Mouse (Mus musculus): ENCODE data around the gene Trappc13. TPM values are rescaled to one million over a fixed set of nuclear protein-coding genes. Genes with fewer than 3 reads are reported as not detected.
A peak's percentile ranks its signal among the peaks of the same experiment; 100 is the strongest.
"Not testable (repeated sequence)": the region's sequence is repeated elsewhere in the genome, so short reads cannot be mapped to it uniquely, and the experiment has no call there.

The Trappc13 gene
- 10 to 100 TPM; 58.9 to 72.0 TPM for total RNA-seq (2021)
- long read RNA-seq, experiment 1, transcript Trappc13-205 (12 exons, 3,538 nt) = major isoform, 11 of 51 reads
- long read RNA-seq, experiment 1, partial matches to known transcripts = 0 of 51 reads
- long read RNA-seq, experiment 1, other reads (novel, unspliced or antisense) = 39 of 51 reads
- long read RNA-seq, experiment 2, transcript Trappc13-205 (12 exons, 3,538 nt) = major isoform, 20 of 110 reads
- long read RNA-seq, experiment 2, partial matches to known transcripts = 0 of 110 reads
- long read RNA-seq, experiment 2, other reads (novel, unspliced or antisense) = 87 of 110 reads

- DNase-seq (ENCODE audit: low spot score in 2 of 2) = peak; percentile 73 to 76
Observed at GRCm38 (mm10) chr13:104177796-104178649, at the start of gene Trappc13. Gene Trappc13 (minus strand): TSS chr13:104178469.

- no peak for DNase-seq (ENCODE audit: low spot score in 2 of 2)
Observed at GRCm38 (mm10) chr13:104227478-104227877, 49.2 kb upstream of the Trappc13 start.

GRCm38 (mm10) chr13:104204313-104204712 is 26.0 kb upstream of the Trappc13 start:
- no peak for DNase-seq (ENCODE audit: low spot score in 2 of 2)

- not testable (repeated sequence) for DNase-seq (ENCODE audit: low spot score in 2 of 2)
Observed at GRCm38 (mm10) chr13:104195891-104196290, 17.6 kb upstream of the Trappc13 start.

- DNase-seq (ENCODE audit: low spot score in 2 of 2) = no peak
Observed at GRCm38 (mm10) chr13:104187357-104187756, 9.1 kb upstream of the Trappc13 start.

GRCm38 (mm10) chr13:104179176-104179888 is 1.1 kb upstream of the Trappc13 start:
- DNase-seq (ENCODE audit: low spot score in 2 of 2) = no peak

- DNase-seq (ENCODE audit: low spot score in 2 of 2) = peak; percentile 90 to 92
Observed at GRCm38 (mm10) chr13:104178650-104179121, 417 bp upstream of the Trappc13 start, which contains the start of gene Trim23. Gene Trim23 (plus strand): TSS chr13:104178797.

- DNase-seq (ENCODE audit: low spot score in 2 of 2) = no peak
Observed at GRCm38 (mm10) chr13:104176874-104177273, 1.4 kb downstream of the Trappc13 start.

GRCm38 (mm10) chr13:104172498-104172897 is 5.8 kb downstream of the Trappc13 start:
- no peak for DNase-seq (ENCODE audit: low spot score in 2 of 2)

- no peak for DNase-seq (ENCODE audit: low spot score in 2 of 2)
Observed at GRCm38 (mm10) chr13:104171711-104172110, 6.6 kb downstream of the Trappc13 start.

- DNase-seq (ENCODE audit: low spot score in 2 of 2) = no peak
Observed at GRCm38 (mm10) chr13:104155686-104156085, 22.6 kb downstream of the Trappc13 start.

GRCm38 (mm10) chr13:104155106-104155505 is 23.2 kb downstream of the Trappc13 start:
- no peak for DNase-seq (ENCODE audit: low spot score in 2 of 2)

- no peak for DNase-seq (ENCODE audit: low spot score in 2 of 2)
Observed at GRCm38 (mm10) chr13:104154180-104154579, 24.1 kb downstream of the Trappc13 start.

- DNase-seq (ENCODE audit: low spot score in 2 of 2) = no peak
Observed at GRCm38 (mm10) chr13:104145646-104146045, 32.6 kb downstream of the Trappc13 start.

- DNase-seq (ENCODE audit: low spot score in 2 of 2) = no peak
Observed at GRCm38 (mm10) chr13:104144871-104145270, 33.4 kb downstream of the Trappc13 start.

GRCm38 (mm10) chr13:104139369-104140209 is 38.7 kb downstream of the Trappc13 start:
- DNase-seq (ENCODE audit: low spot score in 2 of 2) = peak; percentile 69 to 73

- DNase-seq (ENCODE audit: low spot score in 2 of 2) = no peak
Observed at GRCm38 (mm10) chr13:104134510-104135085, 43.7 kb downstream of the Trappc13 start.

GRCm38 (mm10) chr13:104132561-104132960 is 45.7 kb downstream of the Trappc13 start:
- DNase-seq (ENCODE audit: low spot score in 2 of 2) = no peak

- DNase-seq (ENCODE audit: low spot score in 2 of 2) = no peak
Observed at GRCm38 (mm10) chr13:104123662-104124381, 54.4 kb downstream of the Trappc13 start.
